Mouse (Mus musculus) neural tube, embryonic 10.5 days (tissue): ENCODE data around the gene Gosr1.
"Not testable (repeated sequence)": the region's sequence is repeated elsewhere in the genome, so short reads cannot be mapped to it uniquely, and the experiment has no call there.

Source experiments
- DNase-seq: peaks from one replicate; pipeline ENCODE4 v3.0.0-alpha.2; 2017; ENCODE audit warnings: low spot score; ENCODE audit errors: extremely low spot score

Gosr1 gene

GRCm38 (mm10) chr11:76763053-76763740, at the start of gene Gosr1:
Gosr1 (minus strand) TSS chr11:76763579.
- peak; percentile 87 for DNase-seq

- DNase-seq, result no peak
These were observed 47.5 kb upstream of the Gosr1 start for GRCm38 (mm10) chr11:76810706-76811495.

GRCm38 (mm10) chr11:76809450-76809849, 46.1 kb upstream of the Gosr1 start:
- no peak for DNase-seq

- no peak for DNase-seq
These were observed 45.2 kb upstream of the Gosr1 start for GRCm38 (mm10) chr11:76808550-76808949.

GRCm38 (mm10) chr11:76807007-76807679, 43.8 kb upstream of the Gosr1 start:
- no peak for DNase-seq

GRCm38 (mm10) chr11:76806026-76806425, 42.6 kb upstream of the Gosr1 start:
- no peak for DNase-seq

- not testable (repeated sequence) for DNase-seq
These were observed 41.7 kb upstream of the Gosr1 start for GRCm38 (mm10) chr11:76805072-76805471.

- no peak for DNase-seq
These were observed 39.9 kb upstream of the Gosr1 start for GRCm38 (mm10) chr11:76803266-76803665.

GRCm38 (mm10) chr11:76797236-76797635, 33.9 kb upstream of the Gosr1 start:
- DNase-seq, result no peak

GRCm38 (mm10) chr11:76795326-76795725, 31.9 kb upstream of the Gosr1 start:
- DNase-seq, result no peak

GRCm38 (mm10) chr11:76791331-76791730, 28.0 kb upstream of the Gosr1 start:
- DNase-seq, result no peak

GRCm38 (mm10) chr11:76789252-76789651, 25.9 kb upstream of the Gosr1 start:
- DNase-seq, result peak; percentile 50

- DNase-seq, result no peak
These were observed 12.2 kb upstream of the Gosr1 start for GRCm38 (mm10) chr11:76775533-76775932.

- DNase-seq, result no peak
These were observed 10.4 kb upstream of the Gosr1 start for GRCm38 (mm10) chr11:76773811-76774210.

GRCm38 (mm10) chr11:76770566-76770965, 7.2 kb upstream of the Gosr1 start:
- DNase-seq, result no peak

- no peak for DNase-seq
These were observed 353 bp upstream of the Gosr1 start for GRCm38 (mm10) chr11:76763741-76764122.

GRCm38 (mm10) chr11:76752276-76752675, 11.1 kb downstream of the Gosr1 start:
- no peak for DNase-seq

- no peak for DNase-seq
These were observed 14.6 kb downstream of the Gosr1 start for GRCm38 (mm10) chr11:76748819-76749218.

- DNase-seq, result no peak
These were observed 17.5 kb downstream of the Gosr1 start for GRCm38 (mm10) chr11:76745921-76746320.

- DNase-seq, result no peak
These were observed 18.8 kb downstream of the Gosr1 start for GRCm38 (mm10) chr11:76744550-76744949.

- no peak for DNase-seq
These were observed 20.9 kb downstream of the Gosr1 start for GRCm38 (mm10) chr11:76742511-76742910.

- no peak for DNase-seq
These were observed 24.3 kb downstream of the Gosr1 start for GRCm38 (mm10) chr11:76739125-76739524.
